Mouse (Mus musculus) liver, embryonic 16.5 days (tissue): ENCODE measurements at regions not wholly inside any gene's neighbourhood (a gene's known extent, or its start where the extent isn't known, plus 50 kb on each side); places are given as distances from the start of the nearest gene placed in this dataset.
A peak's percentile ranks its signal among the peaks of the same experiment; 100 is the strongest.

ENCODE experiments used
- ATAC-seq: fragments of 200-750 bp; cut with Nextera tagmentation; 2 replicates; pipeline ENCODE4 v1.8.0; 2017; ENCODE audit warnings: low read depth, mild to moderate bottlenecking, moderate number of reproducible peaks, moderate library complexity
- H3K27ac ChIP-seq: fragments of 300-500 bp; sonication (generic); 2 replicates; pipeline ENCODE4 v1.5.1; 2014; ENCODE audit warnings: mild to moderate bottlenecking, low read length
- H3K27me3 ChIP-seq: fragments of 300-500 bp; sonication (generic); 2 replicates; pipeline ENCODE4 v1.6.1; 2014; ENCODE audit warnings: low read depth, low read length, mixed read lengths; ENCODE audit not compliant: control insufficient read depth, insufficient read depth
- H3K36me3 ChIP-seq: fragments of 300-500 bp; sonication (generic); 2 replicates; pipeline ENCODE4 v1.6.1; 2014; ENCODE audit warnings: mild to moderate bottlenecking; ENCODE audit not compliant: control insufficient read depth, insufficient read depth
- H3K4me1 ChIP-seq: fragments of 300-500 bp; sonication (generic); 2 replicates; pipeline ENCODE4 v1.6.1; 2014; ENCODE audit warnings: low read depth, low read length, mixed read lengths; ENCODE audit not compliant: control insufficient read depth
- H3K4me2 ChIP-seq: fragments of 300-500 bp; sonication (generic); 2 replicates; pipeline ENCODE4 v1.6.1; 2014; ENCODE audit warnings: low read depth, low read length, mixed read lengths
- H3K4me3 ChIP-seq: fragments of 300-500 bp; sonication (generic); 2 replicates; pipeline ENCODE4 v1.5.1; 2014; ENCODE audit warnings: low read depth, mild to moderate bottlenecking, low read length
- H3K9ac ChIP-seq: fragments of 300-500 bp; sonication (generic); 2 replicates; pipeline ENCODE4 v1.6.1; 2014; ENCODE audit warnings: low read depth, low read length
- H3K9me3 ChIP-seq: fragments of 300-500 bp; sonication (generic); replicated peaks from 2 replicates; pipeline ENCODE4 v1.6.1; 2016; ENCODE audit warnings: low read length; ENCODE audit not compliant: control insufficient read depth
- WGBS: fragments of 180-500 bp; shearing (Covaris S2); extraction: QIAGEN DNeasy Blood & Tissue Kit; methylation state at CpG from one replicate; pipeline ENCODE4 v1.1.7; 2014; ENCODE audit not compliant: insufficient replicate concordance; 5-methylcytosine and 5-hydroxymethylcytosine counted together

DNA sequence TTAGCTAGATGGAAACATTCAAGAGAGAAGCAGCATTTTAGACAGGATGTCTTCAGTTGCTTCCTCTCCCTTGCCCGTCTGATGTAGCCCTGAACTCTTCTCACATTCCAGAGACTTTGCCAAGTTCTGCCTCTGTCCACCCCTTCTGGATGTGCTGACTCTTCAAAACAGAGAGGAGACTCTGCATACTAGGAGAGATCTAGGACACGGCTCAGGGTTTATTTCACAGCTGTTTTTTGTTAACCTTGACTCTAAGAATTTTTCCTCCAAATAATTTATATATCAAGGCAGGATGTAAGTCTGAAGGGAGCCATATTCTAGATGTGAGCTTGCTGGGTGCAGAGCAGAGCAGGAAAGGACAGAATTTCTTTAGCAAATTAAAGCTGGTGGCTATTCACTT, 111.4 kb upstream of the Marcks start:
- WGBS: 38% methylated on average over 2 of the region's 2 CpGs
- no peak overlapping the region for H3K4me2 ChIP-seq
- H3K9me3 ChIP-seq: no peaks in the 10 kb centered on the region
- no peaks in the 10 kb centered on the region for H3K27me3 ChIP-seq
- H3K27ac ChIP-seq: no peak overlapping the region
- H3K9ac ChIP-seq: no peak overlapping the region
- ATAC-seq: no peak
- H3K36me3 ChIP-seq: no peaks in the 10 kb centered on the region
- H3K4me1 ChIP-seq: no peaks in the 10 kb centered on the region
- no peak overlapping the region for H3K4me3 ChIP-seq

- WGBS: 52% methylated on average over 4 of the region's 4 CpGs
- Histone ChIP-seq H3K4me1 (no peaks in the 10 kb centered on the region), H3K9me3 (no peaks in the 10 kb centered on the region), H3K36me3 (no peaks in the 10 kb centered on the region), H3K4me3 (no peak overlapping the region), H3K27me3 (no peaks in the 10 kb centered on the region), H3K4me2 (no peak overlapping the region), H3K9ac (no peak overlapping the region), H3K27ac (no peak overlapping the region)
- ATAC-seq: no peak
Observed at GRCm38 (mm10) chr10:37249511-37249910, 110.8 kb upstream of the Marcks start.

GRCm38 (mm10) chr10:37247121-37247520, 108.4 kb upstream of the Marcks start:
- H3K4me3 ChIP-seq: no peak overlapping the region
- no peak overlapping the region for H3K4me2 ChIP-seq
- H3K27ac ChIP-seq: no peak overlapping the region
- ATAC-seq: peak; percentile 44; the same call in 1 of the 2 replicates
- H3K9me3 ChIP-seq: no peaks in the 10 kb centered on the region
- H3K36me3 ChIP-seq: no peaks in the 10 kb centered on the region
- H3K4me1 ChIP-seq: no peaks in the 10 kb centered on the region
- no peaks in the 10 kb centered on the region for H3K27me3 ChIP-seq
- no peak overlapping the region for H3K9ac ChIP-seq

DNA sequence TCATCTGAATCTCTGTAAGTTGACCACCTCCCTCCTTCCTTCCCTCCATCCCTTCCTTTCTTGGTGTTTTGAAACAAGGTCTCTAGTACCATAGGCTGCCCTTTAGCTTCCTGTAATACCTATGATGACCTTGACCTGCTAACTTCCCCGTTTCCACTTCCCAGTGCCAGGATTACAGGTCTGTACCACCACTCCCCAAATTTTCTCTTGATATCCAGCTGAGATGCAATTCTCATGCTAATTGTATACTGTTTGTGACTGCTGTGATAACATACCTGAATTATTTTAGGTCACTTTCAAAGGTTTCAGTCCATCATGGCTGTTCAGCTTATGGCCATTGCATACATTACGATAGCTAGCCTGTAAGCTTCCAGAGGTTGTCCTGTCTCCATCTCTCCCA, 104.4 kb upstream of the Marcks start:
- ATAC-seq: no peak
- no peak overlapping the region for H3K4me3 ChIP-seq
- 58% methylated on average over 2 of the region's 2 CpGs for WGBS
- H3K27ac ChIP-seq: no peak overlapping the region
- H3K27me3 ChIP-seq: no peaks in the 10 kb centered on the region
- no peak overlapping the region for H3K4me2 ChIP-seq
- no peaks in the 10 kb centered on the region for H3K36me3 ChIP-seq
- H3K9ac ChIP-seq: no peak overlapping the region
- no peaks in the 10 kb centered on the region for H3K9me3 ChIP-seq
- H3K4me1 ChIP-seq: no peaks in the 10 kb centered on the region

DNA sequence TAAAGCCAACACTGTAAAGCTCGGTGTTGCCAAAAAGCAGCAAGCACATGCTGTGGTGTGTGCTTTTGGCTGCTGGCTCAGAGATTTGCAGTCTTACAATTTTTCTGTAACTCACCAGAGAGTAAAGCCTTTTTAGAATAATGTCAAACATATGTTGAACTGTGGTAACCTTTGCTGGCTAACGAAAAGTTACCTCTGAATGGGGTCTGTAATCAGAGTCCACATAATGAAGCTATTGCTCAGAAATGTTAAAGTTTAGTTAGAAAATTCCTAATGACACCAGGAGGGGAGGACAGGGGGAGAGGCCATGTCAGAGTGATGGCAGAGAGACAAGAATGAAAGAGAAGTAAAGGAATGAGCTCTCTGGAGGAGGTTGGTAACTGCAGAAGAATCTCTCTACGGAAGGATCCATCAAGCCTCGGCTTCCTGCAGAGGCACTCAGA, 103.1 kb upstream of the Marcks start:
- no peak overlapping the region for H3K27ac ChIP-seq
- no peaks in the 10 kb centered on the region for H3K27me3 ChIP-seq
- no peak overlapping the region for H3K9ac ChIP-seq
- H3K4me2 ChIP-seq: no peak overlapping the region
- H3K36me3 ChIP-seq: no peaks in the 10 kb centered on the region
- WGBS: 67% methylated on average over 4 of the region's 4 CpGs
- no peak overlapping the region for H3K4me3 ChIP-seq
- H3K9me3 ChIP-seq: no peaks in the 10 kb centered on the region
- ATAC-seq: no peak
- no peaks in the 10 kb centered on the region for H3K4me1 ChIP-seq

DNA sequence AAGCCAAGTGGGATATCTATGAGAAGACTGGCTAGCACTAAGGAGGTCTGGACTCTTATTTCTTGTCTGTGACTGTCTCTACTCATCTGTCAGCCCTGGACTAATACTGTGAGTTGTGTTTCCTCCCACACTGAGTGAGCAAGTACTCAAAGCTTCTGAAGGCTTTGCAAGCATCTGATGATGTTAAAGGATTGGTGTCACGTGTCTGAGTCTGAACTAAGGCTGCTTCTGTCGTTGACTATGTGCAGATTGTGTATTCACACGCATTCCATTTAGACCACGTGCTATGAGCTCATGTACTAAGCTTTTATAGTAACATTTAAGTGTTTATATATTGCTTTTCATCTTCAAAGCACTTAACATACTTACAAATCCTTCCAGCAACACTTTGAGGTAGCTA, 101.9 kb upstream of the Marcks start:
- H3K4me2 ChIP-seq: no peak overlapping the region
- no peaks in the 10 kb centered on the region for H3K36me3 ChIP-seq
- WGBS: 48% methylated on average over 4 of the region's 4 CpGs
- H3K27ac ChIP-seq: no peak overlapping the region
- no peak overlapping the region for H3K9ac ChIP-seq
- H3K4me1 ChIP-seq: no peaks in the 10 kb centered on the region
- H3K4me3 ChIP-seq: no peak overlapping the region
- no peak for ATAC-seq
- no peaks in the 10 kb centered on the region for H3K27me3 ChIP-seq
- no peaks in the 10 kb centered on the region for H3K9me3 ChIP-seq

- Histone ChIP-seq H3K27ac (no peak overlapping the region), H3K36me3 (no peaks in the 10 kb centered on the region), H3K4me3 (no peak overlapping the region), H3K27me3 (no peaks in the 10 kb centered on the region), H3K4me2 (no peak overlapping the region), H3K4me1 (no peaks in the 10 kb centered on the region; the same call in 1 of the 2 replicates), H3K9me3 (no peaks in the 10 kb centered on the region), H3K9ac (no peak overlapping the region)
- WGBS: 74% methylated on average over 3 of the region's 3 CpGs
- no peak for ATAC-seq
Observed at GRCm38 (mm10) chr10:37240201-37240600, 101.5 kb upstream of the Marcks start.

DNA sequence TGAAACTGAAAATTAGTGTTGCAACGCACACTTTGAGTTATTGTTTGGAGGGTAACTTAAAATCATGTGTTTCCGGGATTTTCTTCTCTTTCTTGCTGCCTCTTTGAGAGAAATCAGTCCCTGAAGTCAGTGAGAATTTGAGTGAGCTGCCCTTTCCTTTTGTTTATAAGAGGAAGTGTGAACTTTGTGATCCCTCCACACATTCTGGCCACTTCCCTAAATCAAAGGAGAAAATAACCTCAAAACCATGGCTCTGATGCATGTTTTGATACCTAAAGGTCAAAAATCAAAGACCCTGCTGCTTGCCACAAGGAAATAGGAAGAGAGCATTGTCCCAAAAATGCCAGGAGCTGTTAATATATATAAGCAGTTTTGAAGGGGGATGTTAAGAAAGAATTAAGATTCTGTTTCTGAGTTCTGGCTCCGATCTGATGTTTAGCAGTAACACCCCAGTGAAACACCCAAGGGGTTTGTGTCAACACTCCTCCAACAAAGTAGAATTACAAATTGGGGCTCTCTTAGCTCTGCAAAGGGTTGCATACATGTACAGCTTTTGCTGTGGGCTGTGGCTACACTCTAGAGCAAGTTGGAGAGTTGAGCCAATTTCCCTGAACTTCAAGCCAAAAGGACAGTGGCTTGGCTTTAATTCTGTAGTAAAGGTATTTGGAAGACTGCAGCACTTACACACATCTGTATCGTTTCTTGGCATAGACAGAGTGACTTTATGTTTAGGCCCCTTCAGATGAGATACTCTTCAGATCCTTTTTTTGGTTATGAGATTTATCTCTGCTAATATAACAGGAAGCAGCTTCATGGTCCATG, 97.5 kb upstream of the Marcks start:
- H3K4me2 ChIP-seq: no peak overlapping the region
- no peak for ATAC-seq
- no peaks in the 10 kb centered on the region for H3K9me3 ChIP-seq
- no peak overlapping the region for H3K4me3 ChIP-seq
- no peak overlapping the region for H3K9ac ChIP-seq
- H3K36me3 ChIP-seq: no peaks in the 10 kb centered on the region
- H3K27ac ChIP-seq: peak overlapping the region; percentile 31; the same call in 1 of the 2 replicates
- no peaks in the 10 kb centered on the region for H3K27me3 ChIP-seq
- WGBS: 33% methylated on average over 4 of the region's 4 CpGs
- H3K4me1 ChIP-seq: peaks cover 28% of the 10 kb centered on the region

GRCm38 (mm10) chr10:37231936-37232556, 93.3 kb upstream of the Marcks start:
- Histone ChIP-seq H3K36me3 (no peaks in the 10 kb centered on the region), H3K27me3 (no peaks in the 10 kb centered on the region), H3K4me2 (peak overlapping the region; percentile 59), H3K9me3 (no peaks in the 10 kb centered on the region), H3K4me3 (peak overlapping the region; percentile 33), H3K4me1 (peaks cover 41% of the 10 kb centered on the region), H3K27ac (peak overlapping the region; percentile 92), H3K9ac (peak overlapping the region; percentile 56)
- ATAC-seq: peak; percentile 96
- WGBS: 6% methylated on average over 9 of the region's 12 CpGs
